Mouse (Mus musculus) large intestine, adult 2 months (tissue): ENCODE results near the gene Rnd1. TPM values are rescaled to one million over a fixed set of nuclear protein-coding genes. Genes with fewer than 3 reads are reported as not detected.

Experiments
- DNase-seq: peaks from one replicate; pipeline ENCODE4 v3.0.0-alpha.2; 2012; ENCODE audit warnings: low read depth, low spot score
- WGBS: fragments of 180-500 bp; shearing (Covaris S2); methylation state at CpG from one replicate; pipeline ENCODE4 v1.1.7; 2018; 5-methylcytosine and 5-hydroxymethylcytosine counted together
- polyA plus RNA-seq: library from polyadenylated mRNA; depleted of rRNA; stranded (reverse); fragments of >200 nt; gene quantifications from 2 replicates; pipeline ENCODE4 v1.2.3, GENCODE M21; 2012; rRNA removed

The Rnd1 gene
- polyA plus RNA-seq, result 1.4 and 1.9 TPM in 2 replicates

GRCm38 (mm10) chr15:98676940-98677728, at the start of gene Rnd1:
Rnd1 (minus strand) TSS chr15:98677461.
- peak; percentile 73 for DNase-seq
- WGBS, result 1% methylated on average over 37 of the region's 37 CpGs

- 75% methylated on average over 7 of the region's 7 CpGs for WGBS
- DNase-seq, result no peak
Observed at GRCm38 (mm10) chr15:98726746-98727145, 49.5 kb upstream of the Rnd1 start.

GRCm38 (mm10) chr15:98726079-98726478, 48.8 kb upstream of the Rnd1 start:
- no peak for DNase-seq
- 79% methylated on average over 4 of the region's 4 CpGs for WGBS

- WGBS, result 28% methylated on average over 19 of the region's 19 CpGs
- no peak for DNase-seq
Observed at GRCm38 (mm10) chr15:98724441-98724840, 47.2 kb upstream of the Rnd1 start.

GRCm38 (mm10) chr15:98722854-98723253, 45.6 kb upstream of the Rnd1 start:
- DNase-seq, result no peak
- WGBS, result 62% methylated on average over 14 of the region's 14 CpGs

DNA sequence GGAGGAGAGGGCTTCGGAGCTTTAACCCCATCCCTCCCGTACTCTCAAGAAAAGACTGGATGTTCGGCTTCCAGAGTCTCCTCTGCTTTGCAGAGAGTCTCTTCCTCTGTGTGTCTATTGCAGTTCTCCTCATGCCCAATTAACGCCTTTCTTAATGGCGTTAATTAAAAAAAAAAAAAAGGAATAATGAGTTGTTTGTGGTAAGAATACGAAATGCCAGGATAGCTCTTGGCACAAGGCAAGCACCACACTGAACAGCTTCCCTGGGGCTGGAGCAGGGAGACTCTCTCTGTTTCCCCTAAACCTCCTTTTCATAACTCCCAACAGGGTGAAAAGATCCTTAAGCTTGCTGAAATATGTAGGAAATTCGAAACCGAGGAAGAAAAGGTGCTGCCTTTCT, 44.9 kb upstream of the Rnd1 start:
- DNase-seq, result no peak
- WGBS, result 86% methylated on average over 8 of the region's 8 CpGs

GRCm38 (mm10) chr15:98717301-98717700, 40.0 kb upstream of the Rnd1 start:
- no peak for DNase-seq

DNA sequence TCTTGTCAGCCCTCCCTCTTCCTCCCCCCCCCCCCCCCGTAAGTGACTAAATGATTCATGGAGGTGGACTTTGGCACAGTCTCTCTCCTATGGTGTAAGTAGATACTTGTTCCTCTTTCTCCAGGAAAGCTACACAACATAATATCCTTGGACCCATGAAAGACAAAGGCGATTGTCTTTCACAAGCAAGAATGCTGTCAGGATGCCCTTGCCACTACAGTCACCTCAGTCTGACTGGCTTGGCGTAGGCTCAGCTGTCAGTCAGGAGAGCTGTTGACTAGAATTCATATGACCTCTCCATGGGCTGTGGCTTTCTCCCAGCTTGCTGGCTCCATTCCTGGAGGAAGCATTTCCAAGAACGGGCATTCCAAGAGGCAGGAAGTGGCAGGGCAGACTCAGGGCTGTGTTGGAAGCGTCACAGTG, 37.0 kb upstream of the Rnd1 start:
- 18% methylated on average over 5 of the region's 5 CpGs for WGBS
- peak; percentile 28 for DNase-seq

More at GRCm38 (mm10) chr15:98717301-98717700, 40.0 kb upstream of the Rnd1 start:
- 57% methylated on average over 16 of the region's 16 CpGs for WGBS

DNA sequence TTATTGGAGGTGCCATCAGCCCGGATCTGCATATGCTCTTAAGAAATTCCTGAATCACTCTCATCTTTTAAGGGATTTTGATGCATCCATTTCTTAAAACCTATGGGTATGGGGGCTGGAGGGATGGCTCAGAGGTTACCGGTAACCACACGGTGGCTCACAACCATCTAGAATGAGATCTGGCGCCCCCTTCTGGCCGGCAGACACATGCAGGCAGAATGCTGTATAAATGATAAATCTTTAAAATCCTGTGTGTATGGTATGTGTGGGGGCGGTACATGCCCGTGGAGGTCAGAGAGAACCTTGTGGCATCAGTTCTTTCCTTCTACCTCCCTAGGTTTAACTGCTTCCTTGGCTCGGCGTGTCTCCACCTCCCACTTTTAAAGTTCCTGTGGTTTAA, 33.2 kb upstream of the Rnd1 start:
- 17% methylated on average over 9 of the region's 9 CpGs for WGBS

DNA sequence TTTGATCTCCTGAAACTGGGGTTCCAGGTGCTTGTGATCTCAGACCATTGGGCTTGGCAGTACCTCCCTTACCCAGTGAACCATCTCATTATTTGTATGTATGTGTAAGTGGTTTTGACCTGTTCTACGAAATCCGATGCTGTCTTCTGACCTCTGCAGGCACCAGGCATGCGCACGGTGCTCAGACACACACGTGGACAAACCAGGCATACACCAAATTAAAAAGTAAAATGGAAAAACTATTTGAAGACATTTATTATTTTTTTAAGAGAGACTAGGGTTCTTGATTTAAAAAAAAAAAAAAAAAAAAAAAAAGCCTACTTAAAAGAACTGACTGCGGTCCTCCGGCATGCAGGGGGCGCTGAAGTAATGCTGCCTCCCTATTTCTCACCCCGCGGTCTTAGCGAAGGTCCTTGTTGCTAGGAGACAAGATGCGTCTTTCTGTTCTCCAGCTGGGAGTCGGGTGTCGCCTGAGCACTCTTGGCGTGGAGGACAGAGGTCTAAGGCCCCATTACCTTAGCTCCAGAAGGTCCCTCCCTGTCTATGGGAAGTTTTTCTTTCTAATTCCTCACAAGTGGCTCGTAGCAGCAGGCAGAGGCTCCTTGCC, 30.6 kb upstream of the Rnd1 start, which contains the start of gene Ccdc65:
Gene Ccdc65 (plus strand): TSS at position 442 of the 607 bp plus-strand sequence.
- WGBS, result 17% methylated on average over 16 of the region's 16 CpGs
- peak; percentile 80 for DNase-seq

More for the DNA sequence above, 33.2 kb upstream of the Rnd1 start:
- DNase-seq, result no peak

DNA sequence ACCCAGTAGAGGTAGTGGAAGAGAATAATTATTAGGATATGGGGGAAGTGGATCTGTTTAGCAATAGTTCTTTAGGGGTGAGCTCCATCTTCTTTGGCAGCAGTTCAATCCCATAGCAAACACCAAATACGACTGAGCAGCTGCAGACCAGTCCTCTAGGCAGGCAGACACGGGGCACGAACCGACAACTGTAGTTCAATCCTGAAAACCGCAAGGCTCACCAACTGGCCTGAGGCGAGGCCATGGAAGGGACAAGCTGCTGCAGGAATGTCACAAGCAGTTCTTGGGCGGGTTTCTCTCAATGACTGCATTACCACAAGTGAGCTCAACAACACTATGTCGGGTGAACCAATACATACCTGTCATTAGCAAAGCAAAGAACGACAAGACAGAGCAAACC, 27.1 kb upstream of the Rnd1 start:
- no peak for DNase-seq
- 46% methylated on average over 9 of the region's 9 CpGs for WGBS

- 6% methylated on average over 40 of the region's 40 CpGs for WGBS
Observed at GRCm38 (mm10) chr15:98699190-98700105, 22.2 kb upstream of the Rnd1 start.

DNA sequence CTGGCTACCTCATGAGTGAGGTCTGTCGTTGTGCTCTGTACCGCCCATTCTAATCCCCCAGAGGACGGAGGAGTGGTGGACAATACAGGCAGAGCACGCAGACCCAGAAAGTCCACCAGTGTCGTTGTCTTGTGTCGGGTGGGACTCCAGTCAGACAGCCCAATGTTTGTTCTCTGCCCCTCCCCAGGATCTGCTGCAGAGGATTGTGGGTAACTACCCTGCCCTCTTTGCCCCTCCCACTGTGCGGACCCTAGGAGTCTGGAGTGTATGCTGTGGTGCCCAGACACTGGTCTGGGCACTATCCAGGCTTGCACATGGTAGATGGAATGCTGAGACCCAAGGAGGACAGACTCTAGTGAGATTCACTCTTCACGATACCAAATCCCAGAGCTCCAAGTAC, 19.0 kb upstream of the Rnd1 start:
- WGBS, result 32% methylated on average over 8 of the region's 8 CpGs
- DNase-seq, result no peak

More at GRCm38 (mm10) chr15:98699190-98700105, 22.2 kb upstream of the Rnd1 start:
- peak; percentile 39 for DNase-seq

DNA sequence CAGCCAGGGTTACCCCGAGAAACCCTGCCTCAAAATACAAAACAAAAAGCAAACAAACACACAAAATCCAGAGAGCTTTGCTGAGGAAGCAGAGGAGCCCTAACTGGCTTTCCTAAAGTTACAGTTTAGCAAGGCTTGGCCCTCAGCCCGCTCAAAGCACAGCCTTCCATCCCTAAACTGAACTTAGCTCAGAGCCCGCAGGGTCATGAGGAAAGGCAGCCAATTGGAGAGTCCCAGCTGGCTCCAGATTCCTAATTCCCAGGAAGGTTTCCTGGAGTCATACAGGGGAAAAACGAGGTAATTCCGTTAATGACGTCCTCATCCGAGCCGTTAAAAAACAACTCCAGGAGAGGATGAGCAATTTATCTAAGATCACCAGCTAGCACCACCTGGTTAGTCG, 18.5 kb upstream of the Rnd1 start:
- DNase-seq, result no peak
- 17% methylated on average over 9 of the region's 9 CpGs for WGBS

DNA sequence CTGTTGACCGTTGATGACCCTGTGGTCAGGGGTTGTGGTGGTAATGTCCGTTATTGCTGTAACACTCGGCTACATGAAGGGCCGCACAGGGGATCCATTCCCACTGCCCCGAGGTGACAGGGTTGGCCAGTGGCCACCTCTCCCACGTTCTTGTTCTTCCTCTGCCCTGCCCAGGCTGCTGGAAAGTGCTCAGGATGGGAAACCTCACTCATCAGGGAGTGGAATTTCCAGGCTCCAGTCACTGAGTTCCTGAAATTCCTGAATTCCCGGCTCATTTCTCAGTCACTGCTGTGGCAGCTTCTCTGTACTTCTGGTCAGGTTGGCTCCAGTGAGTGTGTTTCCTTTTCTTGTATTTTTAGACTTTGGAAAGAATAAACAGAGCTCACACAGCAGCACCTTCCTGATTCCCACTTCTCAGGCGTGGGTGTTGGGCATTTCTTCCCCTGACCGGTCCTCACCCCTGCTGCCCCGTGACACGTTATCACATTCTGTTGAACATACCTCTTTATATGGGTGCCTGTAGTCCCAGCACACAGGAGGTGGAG, 15.0 kb upstream of the Rnd1 start:
- WGBS, result 37% methylated on average over 11 of the region's 11 CpGs
- no peak for DNase-seq

- WGBS, result 76% methylated on average over 7 of the region's 7 CpGs
Observed at GRCm38 (mm10) chr15:98691486-98692147, 14.4 kb upstream of the Rnd1 start.

GRCm38 (mm10) chr15:98689682-98690081, 12.4 kb upstream of the Rnd1 start:
- no peak for DNase-seq
- 75% methylated on average over 2 of the region's 2 CpGs for WGBS

More at GRCm38 (mm10) chr15:98691486-98692147, 14.4 kb upstream of the Rnd1 start:
- DNase-seq, result no peak

GRCm38 (mm10) chr15:98685926-98686325, 8.7 kb upstream of the Rnd1 start:
- no peak for DNase-seq
- WGBS, result 71% methylated on average over 3 of the region's 3 CpGs

DNA sequence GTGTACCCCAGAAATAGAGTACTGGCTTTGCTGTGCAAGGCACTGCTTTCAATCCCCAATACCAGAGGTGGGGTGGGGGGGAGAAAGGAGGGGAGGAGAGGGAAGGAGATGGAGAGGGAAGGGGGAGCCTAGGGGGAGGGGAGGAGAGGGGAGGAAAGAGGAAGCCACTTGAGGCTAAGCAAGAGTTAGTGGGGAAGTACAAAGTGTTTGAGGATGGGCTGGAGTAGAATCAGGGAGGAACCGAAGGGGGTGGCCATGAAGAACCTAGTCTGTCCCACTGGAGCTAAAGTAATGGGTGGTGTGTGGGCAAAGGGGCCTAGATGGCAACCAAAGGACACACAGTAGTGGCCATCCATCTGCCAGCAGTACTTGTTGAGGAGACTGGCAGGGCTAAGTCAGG, 6.5 kb upstream of the Rnd1 start:
- no peak for DNase-seq
- 87% methylated on average over 1 of the region's 1 CpGs for WGBS
